Mouse (Mus musculus): Measurements from ENCODE around the gene D11Wsu47e.

GRCm38 (mm10) chr11:113722405-113723090 is 38.3 kb downstream of the D11Wsu47e start:
- TF ChIP-seq CTCF (IDR thresholded peaks at IDR 0.05; ENCODE audit: low read depth) (no peak), EP300 (optimal IDR thresholded peaks at IDR 0.05) (no peak)
